Mouse (Mus musculus) embryonic facial prominence, embryonic 15.5 days (tissue): ENCODE results near the gene 9930104L06Rik. TPM values are rescaled to one million over a fixed set of nuclear protein-coding genes. Genes with fewer than 3 reads are reported as not detected.

Experiments used
- ATAC-seq: fragments of 200-750 bp; cut with Nextera tagmentation; 2 replicates; pipeline ENCODE4 v1.8.0; 2017; ENCODE audit warnings: low read depth, moderate TSS enrichment; ENCODE audit not compliant: insufficient number of reproducible peaks, low FRiP score, low TSS enrichment
- H3K27ac ChIP-seq: fragments of 300-500 bp; sonication (generic); replicated peaks from 2 replicates; pipeline ENCODE4 v1.5.1; 2015; ENCODE audit warnings: mild to moderate bottlenecking, inconsistent platforms
- H3K27me3 ChIP-seq: fragments of 300-500 bp; sonication (generic); 2 replicates; pipeline ENCODE4 v1.6.1; 2015; ENCODE audit warnings: inconsistent platforms
- H3K36me3 ChIP-seq: fragments of 300-500 bp; sonication (generic); 2 replicates; pipeline ENCODE4 v1.6.1; 2015; ENCODE audit warnings: mild to moderate bottlenecking, inconsistent platforms
- H3K4me1 ChIP-seq: fragments of 300-500 bp; sonication (generic); 2 replicates; pipeline ENCODE4 v1.6.1; 2015; ENCODE audit warnings: inconsistent platforms
- H3K4me2 ChIP-seq: fragments of 300-500 bp; sonication (generic); replicated peaks from 2 replicates; pipeline ENCODE4 v1.6.1; 2015; ENCODE audit warnings: mild to moderate bottlenecking, inconsistent platforms
- H3K4me3 ChIP-seq: fragments of 300-500 bp; sonication (generic); replicated peaks from 2 replicates; pipeline ENCODE4 v1.5.1; 2015; ENCODE audit warnings: mild to moderate bottlenecking, inconsistent platforms
- H3K9ac ChIP-seq: fragments of 300-500 bp; sonication (generic); 2 replicates; pipeline ENCODE4 v1.6.1; 2015; ENCODE audit warnings: inconsistent platforms
- H3K9me3 ChIP-seq: fragments of 300-500 bp; sonication (generic); replicated peaks from 2 replicates; pipeline ENCODE4 v1.6.1; 2016; ENCODE audit warnings: inconsistent platforms
- WGBS: fragments of 180-500 bp; shearing (Covaris S2); methylation state at CpG from one replicate; pipeline ENCODE4 v1.1.7; 2015; 5-methylcytosine and 5-hydroxymethylcytosine counted together
- polyA plus RNA-seq: library from polyadenylated mRNA; unstranded; fragments of >200 nt; fragmentation: Nextera tagmentation; extraction: Ambion mirVana; gene quantifications from 2 replicates; pipeline ENCODE4 v1.2.1, GENCODE M21; 2015

Gene 9930104L06Rik
- polyA plus RNA-seq = 12.4 and 16.7 TPM in 2 replicates

GRCm38 (mm10) chr4:124936613-124937471 lies at the start of gene 9930104L06Rik:
TSS of gene 9930104L06Rik (plus strand) at chr4:124937048.
- Histone ChIP-seq H3K9me3 (no peaks in the 10 kb centered on the region), H3K36me3 (peaks cover 26% of the 10 kb centered on the region), H3K4me2 (peak within 1 kb of the TSS; percentile 89), H3K4me3 (peak within 1 kb of the TSS; percentile 88), H3K27ac (peak within 1 kb of the TSS; percentile 60), H3K27me3 (no peaks in the 10 kb centered on the region), H3K4me1 (peaks cover 25% of the 10 kb centered on the region), H3K9ac (peak within 1 kb of the TSS; percentile 74)
- ATAC-seq = peak; percentile 97
- under 1% methylated on average over 52 of the region's 52 CpGs for WGBS

- Histone ChIP-seq H3K4me3 (no peak overlapping the region), H3K4me1 (no peaks in the 10 kb centered on the region), H3K9ac (no peak overlapping the region), H3K9me3 (no peaks in the 10 kb centered on the region), H3K4me2 (no peak overlapping the region), H3K36me3 (no peaks in the 10 kb centered on the region), H3K27ac (no peak overlapping the region), H3K27me3 (peaks cover 70% of the 10 kb centered on the region)
- ATAC-seq = no peak
- 65% methylated on average over 7 of the region's 7 CpGs for WGBS
Measured at GRCm38 (mm10) chr4:124888702-124889101, 48.1 kb upstream of the 9930104L06Rik start.

- 86% methylated on average over 2 of the region's 2 CpGs for WGBS
- ATAC-seq = no peak
- Histone ChIP-seq H3K9ac (no peak overlapping the region), H3K27me3 (peaks cover 72% of the 10 kb centered on the region), H3K9me3 (no peaks in the 10 kb centered on the region), H3K4me3 (no peak overlapping the region), H3K36me3 (no peaks in the 10 kb centered on the region), H3K4me2 (no peak overlapping the region), H3K4me1 (peaks cover 6% of the 10 kb centered on the region), H3K27ac (no peak overlapping the region)
Measured at GRCm38 (mm10) chr4:124889935-124890334, 46.9 kb upstream of the 9930104L06Rik start.

- Histone ChIP-seq H3K9ac (no peak overlapping the region), H3K9me3 (no peaks in the 10 kb centered on the region), H3K27ac (no peak overlapping the region), H3K27me3 (peaks cover 74% of the 10 kb centered on the region), H3K4me3 (no peak overlapping the region), H3K36me3 (no peaks in the 10 kb centered on the region), H3K4me2 (no peak overlapping the region), H3K4me1 (peaks cover 10% of the 10 kb centered on the region)
- WGBS = 63% methylated on average over 5 of the region's 5 CpGs
- no peak for ATAC-seq
Measured at GRCm38 (mm10) chr4:124890831-124891230, 46.0 kb upstream of the 9930104L06Rik start.

GRCm38 (mm10) chr4:124893769-124894168 lies 43.1 kb upstream of the 9930104L06Rik start:
- H3K36me3 ChIP-seq = no peaks in the 10 kb centered on the region
- H3K27ac ChIP-seq = no peak overlapping the region
- H3K27me3 ChIP-seq = peaks cover 77% of the 10 kb centered on the region
- peaks cover 10% of the 10 kb centered on the region for H3K4me1 ChIP-seq
- H3K9ac ChIP-seq = no peak overlapping the region
- ATAC-seq = no peak
- no peak overlapping the region for H3K4me2 ChIP-seq
- no peak overlapping the region for H3K4me3 ChIP-seq
- 26% methylated on average over 6 of the region's 6 CpGs for WGBS
- no peaks in the 10 kb centered on the region for H3K9me3 ChIP-seq

- Histone ChIP-seq H3K9me3 (no peaks in the 10 kb centered on the region), H3K4me1 (peaks cover 10% of the 10 kb centered on the region), H3K4me2 (peak overlapping the region; percentile 68), H3K36me3 (no peaks in the 10 kb centered on the region), H3K27me3 (peaks cover 80% of the 10 kb centered on the region), H3K27ac (no peak overlapping the region), H3K4me3 (peak overlapping the region; percentile 43), H3K9ac (no peak overlapping the region)
- ATAC-seq = no peak
- WGBS = 1% methylated on average over 83 of the region's 83 CpGs
Measured at GRCm38 (mm10) chr4:124894508-124895428, 42.1 kb upstream of the 9930104L06Rik start.

- Histone ChIP-seq H3K36me3 (no peaks in the 10 kb centered on the region), H3K9me3 (no peaks in the 10 kb centered on the region), H3K4me2 (no peak overlapping the region), H3K27ac (no peak overlapping the region), H3K4me1 (peaks cover 10% of the 10 kb centered on the region), H3K4me3 (no peak overlapping the region), H3K9ac (no peak overlapping the region), H3K27me3 (peaks cover 57% of the 10 kb centered on the region)
- no peak for ATAC-seq
- WGBS = 51% methylated on average over 10 of the region's 10 CpGs
Measured at GRCm38 (mm10) chr4:124898428-124898827, 38.4 kb upstream of the 9930104L06Rik start.

- Histone ChIP-seq H3K4me2 (no peak overlapping the region), H3K9ac (no peak overlapping the region), H3K27me3 (peaks cover 42% of the 10 kb centered on the region), H3K4me1 (peaks cover 4% of the 10 kb centered on the region), H3K36me3 (no peaks in the 10 kb centered on the region), H3K9me3 (no peaks in the 10 kb centered on the region), H3K27ac (no peak overlapping the region), H3K4me3 (no peak overlapping the region)
- no peak for ATAC-seq
- 36% methylated on average over 5 of the region's 5 CpGs for WGBS
Measured at GRCm38 (mm10) chr4:124899906-124900305, 36.9 kb upstream of the 9930104L06Rik start.

- Histone ChIP-seq H3K4me2 (no peak overlapping the region), H3K4me1 (peaks cover 13% of the 10 kb centered on the region), H3K9ac (no peak overlapping the region), H3K27me3 (no peaks in the 10 kb centered on the region), H3K36me3 (no peaks in the 10 kb centered on the region), H3K4me3 (no peak overlapping the region), H3K27ac (no peak overlapping the region), H3K9me3 (no peaks in the 10 kb centered on the region)
- 72% methylated on average over 4 of the region's 4 CpGs for WGBS
- no peak for ATAC-seq
Measured at GRCm38 (mm10) chr4:124905417-124905816, 31.4 kb upstream of the 9930104L06Rik start.

GRCm38 (mm10) chr4:124905971-124906822 lies 30.7 kb upstream of the 9930104L06Rik start:
- WGBS = 7% methylated on average over 21 of the region's 21 CpGs
- Histone ChIP-seq H3K27ac (no peak overlapping the region), H3K36me3 (no peaks in the 10 kb centered on the region), H3K4me2 (peak overlapping the region; percentile 62), H3K9ac (no peak overlapping the region), H3K4me1 (peaks cover 13% of the 10 kb centered on the region), H3K9me3 (no peaks in the 10 kb centered on the region), H3K27me3 (no peaks in the 10 kb centered on the region), H3K4me3 (peak overlapping the region; percentile 32)
- peak; percentile 71 for ATAC-seq
